Mouse (Mus musculus) neural tube, embryonic 13.5 days (tissue): ENCODE measurements at regions not wholly inside any gene's neighbourhood (a gene's known extent, or its start where the extent isn't known, plus 50 kb on each side); places are given as distances from the start of the nearest gene placed in this dataset.

Experiments used
- ATAC-seq: fragments of 200-750 bp; cut with Nextera tagmentation; 2 replicates; pipeline ENCODE4 v1.8.0; 2017; ENCODE audit warnings: low read depth, mild to moderate bottlenecking, moderate TSS enrichment, moderate library complexity
- H3K27ac ChIP-seq: fragments of 300-500 bp; sonication (generic); replicated peaks from 2 replicates; pipeline ENCODE4 v1.5.1; 2015; ENCODE audit warnings: moderate library complexity, mild to moderate bottlenecking, inconsistent platforms
- H3K27me3 ChIP-seq: fragments of 300-500 bp; sonication (generic); 2 replicates; pipeline ENCODE4 v1.6.1; 2015; ENCODE audit warnings: mild to moderate bottlenecking, inconsistent platforms
- H3K36me3 ChIP-seq: fragments of 300-500 bp; sonication (generic); 2 replicates; pipeline ENCODE4 v1.6.1; 2015; ENCODE audit warnings: mild to moderate bottlenecking, inconsistent platforms
- H3K4me1 ChIP-seq: fragments of 300-500 bp; sonication (generic); replicated peaks from 2 replicates; pipeline ENCODE4 v1.6.1; 2015; ENCODE audit warnings: inconsistent platforms
- H3K4me2 ChIP-seq: fragments of 300-500 bp; sonication (generic); 2 replicates; pipeline ENCODE4 v1.6.1; 2015; ENCODE audit warnings: inconsistent platforms, mild to moderate bottlenecking, moderate library complexity
- H3K4me3 ChIP-seq: fragments of 300-500 bp; sonication (generic); 2 replicates; pipeline ENCODE4 v1.5.1; 2015; ENCODE audit warnings: mild to moderate bottlenecking, inconsistent platforms
- H3K9ac ChIP-seq: fragments of 300-500 bp; sonication (generic); 2 replicates; pipeline ENCODE4 v1.6.1; 2015; ENCODE audit warnings: moderate library complexity, mild to moderate bottlenecking, inconsistent platforms
- H3K9me3 ChIP-seq: fragments of 300-500 bp; sonication (generic); 2 replicates; pipeline ENCODE4 v1.6.1; 2016; ENCODE audit warnings: inconsistent platforms
- WGBS: fragments of 180-500 bp; shearing (Covaris S2); methylation state at CpG from one replicate; pipeline ENCODE4 v1.1.7; 2015; 5-methylcytosine and 5-hydroxymethylcytosine counted together

DNA sequence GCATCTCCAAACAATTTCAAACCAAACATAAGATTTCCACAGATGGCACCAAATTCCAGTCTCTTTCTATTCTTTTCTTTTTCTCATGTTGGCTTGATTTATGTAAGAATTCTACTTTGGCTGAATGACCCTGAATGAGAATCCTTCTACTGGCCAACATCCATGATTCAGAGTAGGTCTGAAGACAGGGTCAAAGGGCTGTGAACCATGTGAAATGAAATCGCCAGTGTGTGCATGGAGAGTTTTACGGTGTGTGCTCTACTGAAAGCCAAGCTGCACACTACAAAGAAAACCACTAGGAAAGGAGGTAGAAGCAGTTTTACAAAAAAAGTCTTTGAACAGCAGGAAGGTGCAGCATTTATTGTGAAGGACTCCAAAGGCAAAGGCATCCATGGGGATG lies 263.5 kb upstream of the Cxxc4 start:
- Histone ChIP-seq H3K36me3 (no peaks in the 10 kb centered on the region), H3K4me3 (no peak overlapping the region), H3K4me2 (no peak overlapping the region), H3K4me1 (no peaks in the 10 kb centered on the region), H3K27me3 (no peaks in the 10 kb centered on the region), H3K9ac (no peak overlapping the region), H3K9me3 (no peaks in the 10 kb centered on the region), H3K27ac (no peak overlapping the region)
- no peak for ATAC-seq
- WGBS: 11% methylated on average over 2 of the region's 2 CpGs

- Histone ChIP-seq H3K27ac (no peak overlapping the region), H3K4me3 (no peak overlapping the region), H3K27me3 (no peaks in the 10 kb centered on the region), H3K4me2 (no peak overlapping the region), H3K4me1 (no peaks in the 10 kb centered on the region), H3K9me3 (no peaks in the 10 kb centered on the region), H3K36me3 (no peaks in the 10 kb centered on the region), H3K9ac (no peak overlapping the region)
- WGBS: 90% methylated on average over 2 of the region's 2 CpGs
- no peak for ATAC-seq
Measured at GRCm38 (mm10) chr3:133987681-133988080, 248.6 kb upstream of the Cxxc4 start.

- Histone ChIP-seq H3K4me1 (no peaks in the 10 kb centered on the region), H3K27ac (no peak overlapping the region), H3K4me2 (no peak overlapping the region), H3K9me3 (no peaks in the 10 kb centered on the region), H3K9ac (no peak overlapping the region), H3K27me3 (no peaks in the 10 kb centered on the region), H3K36me3 (no peaks in the 10 kb centered on the region), H3K4me3 (no peak overlapping the region)
- ATAC-seq: no peak
- 77% methylated on average over 2 of the region's 2 CpGs for WGBS
Measured at GRCm38 (mm10) chr3:133993971-133994370, 242.3 kb upstream of the Cxxc4 start.

- Histone ChIP-seq H3K27me3 (no peaks in the 10 kb centered on the region), H3K9ac (no peak overlapping the region), H3K4me2 (no peak overlapping the region), H3K36me3 (no peaks in the 10 kb centered on the region), H3K4me3 (no peak overlapping the region), H3K27ac (no peak overlapping the region), H3K9me3 (no peaks in the 10 kb centered on the region), H3K4me1 (no peaks in the 10 kb centered on the region)
- no peak for ATAC-seq
- 81% methylated on average over 8 of the region's 8 CpGs for WGBS
Measured at GRCm38 (mm10) chr3:133999965-134000364, 236.3 kb upstream of the Cxxc4 start.

DNA sequence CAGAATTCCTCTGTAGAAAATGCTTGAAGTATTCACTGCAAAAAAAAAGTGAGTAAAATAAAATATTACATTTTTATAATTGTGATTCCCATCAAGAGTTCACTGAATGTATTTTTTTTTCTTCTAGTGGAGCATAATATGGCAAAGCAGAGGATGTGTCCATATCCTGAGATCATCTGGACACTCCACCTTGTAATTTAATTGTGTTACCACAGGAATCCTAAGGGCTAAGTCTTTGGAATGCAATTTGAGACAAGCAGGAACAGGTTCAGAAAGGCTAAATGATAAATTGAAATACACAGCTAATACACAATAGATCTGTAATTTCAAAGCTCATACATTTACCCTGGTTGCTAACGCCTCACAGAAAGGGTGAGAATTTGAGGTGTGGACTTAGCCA lies 235.7 kb upstream of the Cxxc4 start:
- H3K4me2 ChIP-seq: no peak overlapping the region

GRCm38 (mm10) chr3:134014805-134015204 lies 221.5 kb upstream of the Cxxc4 start:
- H3K4me1 ChIP-seq: peaks cover 9% of the 10 kb centered on the region
- ATAC-seq: peak; percentile 91
- 26% methylated on average over 2 of the region's 2 CpGs for WGBS
- no peak overlapping the region for H3K4me2 ChIP-seq
- no peaks in the 10 kb centered on the region for H3K27me3 ChIP-seq
- H3K9me3 ChIP-seq: no peaks in the 10 kb centered on the region
- H3K4me3 ChIP-seq: no peak overlapping the region
- H3K36me3 ChIP-seq: no peaks in the 10 kb centered on the region
- H3K9ac ChIP-seq: no peak overlapping the region
- H3K27ac ChIP-seq: peak overlapping the region; percentile 55; the same call in 1 of the 2 replicates

More for the DNA sequence above, 235.7 kb upstream of the Cxxc4 start:
- no peak for ATAC-seq
- Histone ChIP-seq H3K9ac (no peak overlapping the region), H3K27ac (no peak overlapping the region), H3K9me3 (no peaks in the 10 kb centered on the region), H3K4me1 (no peaks in the 10 kb centered on the region), H3K4me3 (no peak overlapping the region), H3K36me3 (no peaks in the 10 kb centered on the region), H3K27me3 (no peaks in the 10 kb centered on the region)
- 75% methylated on average over 1 of the region's 1 CpGs for WGBS

DNA sequence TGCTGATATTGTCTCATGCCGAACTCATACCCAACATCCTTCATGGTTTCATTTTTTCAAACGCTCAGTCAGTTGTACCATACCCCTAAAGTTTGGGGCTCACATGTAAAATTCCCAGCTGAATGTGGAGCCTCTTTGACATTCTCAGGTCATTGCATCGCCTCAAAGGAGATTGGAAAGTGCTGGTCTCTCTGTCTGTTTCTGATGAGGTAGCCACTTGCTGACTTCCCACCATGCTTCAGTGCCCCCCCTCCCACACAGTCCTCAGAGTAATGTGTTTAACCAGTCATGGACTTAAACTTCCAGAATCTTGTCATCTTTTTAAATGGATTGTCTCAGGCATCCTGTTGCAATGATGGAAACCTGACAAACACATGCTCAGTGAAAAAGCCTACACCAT lies 220.9 kb upstream of the Cxxc4 start:
- H3K9ac ChIP-seq: no peak overlapping the region
- peaks cover 9% of the 10 kb centered on the region for H3K4me1 ChIP-seq
- H3K4me2 ChIP-seq: no peak overlapping the region
- no peak for ATAC-seq
- H3K36me3 ChIP-seq: no peaks in the 10 kb centered on the region
- 0 out of 2 replicates have a peak overlapping the region, but pooled peaks have one; percentile 55 for H3K27ac ChIP-seq
- H3K9me3 ChIP-seq: no peaks in the 10 kb centered on the region
- WGBS: 81% methylated on average over 3 of the region's 3 CpGs
- no peaks in the 10 kb centered on the region for H3K27me3 ChIP-seq
- no peak overlapping the region for H3K4me3 ChIP-seq

- Histone ChIP-seq H3K9ac (no peak overlapping the region), H3K36me3 (no peaks in the 10 kb centered on the region), H3K9me3 (no peaks in the 10 kb centered on the region), H3K27ac (no peak overlapping the region), H3K4me3 (no peak overlapping the region), H3K4me1 (no peaks in the 10 kb centered on the region), H3K4me2 (no peak overlapping the region), H3K27me3 (no peaks in the 10 kb centered on the region)
- WGBS: 61% methylated on average over 5 of the region's 5 CpGs
- no peak for ATAC-seq
Measured at GRCm38 (mm10) chr3:134033862-134034261, 202.4 kb upstream of the Cxxc4 start.

GRCm38 (mm10) chr3:134036310-134036934 lies 199.9 kb upstream of the Cxxc4 start:
- Histone ChIP-seq H3K9ac (no peak overlapping the region), H3K9me3 (no peaks in the 10 kb centered on the region), H3K4me1 (no peaks in the 10 kb centered on the region), H3K27me3 (no peaks in the 10 kb centered on the region), H3K36me3 (no peaks in the 10 kb centered on the region), H3K4me2 (no peak overlapping the region), H3K4me3 (no peak overlapping the region), H3K27ac (no peak overlapping the region)
- WGBS: 93% methylated on average over 6 of the region's 6 CpGs
- no peak for ATAC-seq

DNA sequence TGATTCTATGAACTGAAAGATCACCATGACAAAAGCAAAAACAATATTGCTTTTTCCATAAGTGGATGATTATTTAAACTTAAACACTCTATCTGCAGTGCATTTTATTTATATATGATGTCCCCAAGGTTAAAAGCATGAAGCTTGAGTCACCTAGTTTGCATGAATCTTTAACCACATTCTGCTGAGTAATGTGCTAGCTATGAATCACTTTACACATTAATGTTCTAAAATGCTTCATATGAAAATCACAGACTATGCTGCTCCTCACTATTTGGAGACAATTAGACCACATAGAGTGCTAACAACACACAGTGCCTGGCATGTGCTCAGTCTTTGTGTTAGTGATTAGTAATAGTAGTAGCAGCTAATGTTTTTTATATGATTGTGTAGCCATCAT lies 185.6 kb upstream of the Cxxc4 start:
- no peaks in the 10 kb centered on the region for H3K9me3 ChIP-seq
- H3K27me3 ChIP-seq: no peaks in the 10 kb centered on the region
- no peak overlapping the region for H3K27ac ChIP-seq
- no peak for ATAC-seq
- no peak overlapping the region for H3K4me2 ChIP-seq
- H3K9ac ChIP-seq: no peak overlapping the region
- no peak overlapping the region for H3K4me3 ChIP-seq
- no peaks in the 10 kb centered on the region for H3K36me3 ChIP-seq
- H3K4me1 ChIP-seq: no peaks in the 10 kb centered on the region

DNA sequence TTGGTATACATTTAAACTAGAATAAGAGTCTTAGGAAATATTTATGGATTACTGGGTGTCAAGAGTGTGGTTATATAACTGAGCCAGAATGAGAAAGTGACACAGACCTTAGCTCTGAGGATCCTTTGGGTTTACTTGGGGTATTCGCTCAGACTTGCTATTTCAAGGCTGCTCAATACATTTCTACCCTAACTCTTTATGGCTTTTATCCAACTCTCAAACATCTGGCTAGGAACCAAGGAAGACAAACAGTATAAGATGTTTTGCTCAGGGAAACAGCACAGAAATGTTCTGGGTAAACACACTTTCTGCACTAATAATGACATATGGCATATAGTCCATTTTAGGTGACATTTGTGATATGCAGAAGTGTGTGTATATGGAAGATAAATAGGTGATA lies 153.8 kb upstream of the Cxxc4 start:
- H3K9ac ChIP-seq: no peak overlapping the region
- 89% methylated on average over 1 of the region's 1 CpGs for WGBS
- H3K4me2 ChIP-seq: no peak overlapping the region
- no peak overlapping the region for H3K27ac ChIP-seq
- no peaks in the 10 kb centered on the region for H3K27me3 ChIP-seq
- H3K9me3 ChIP-seq: no peaks in the 10 kb centered on the region
- no peaks in the 10 kb centered on the region for H3K4me1 ChIP-seq
- no peaks in the 10 kb centered on the region for H3K36me3 ChIP-seq
- ATAC-seq: no peak
- no peak overlapping the region for H3K4me3 ChIP-seq

- no peak overlapping the region for H3K4me3 ChIP-seq
- peaks cover 25% of the 10 kb centered on the region for H3K27me3 ChIP-seq
- peak; percentile 86 for ATAC-seq
- peaks cover 13% of the 10 kb centered on the region for H3K4me1 ChIP-seq
- H3K36me3 ChIP-seq: no peaks in the 10 kb centered on the region
- H3K9ac ChIP-seq: no peak overlapping the region
- no peak overlapping the region for H3K27ac ChIP-seq
- WGBS: 58% methylated on average over 3 of the region's 3 CpGs
- H3K9me3 ChIP-seq: no peaks in the 10 kb centered on the region
- H3K4me2 ChIP-seq: no peak overlapping the region
Measured at GRCm38 (mm10) chr3:134099471-134100125, 136.7 kb upstream of the Cxxc4 start.
